Mouse (Mus musculus) kidney, postnatal 14 days (tissue): ENCODE results near the gene Lca5.

Experiments used
- DNase-seq: peaks from one replicate; pipeline ENCODE4 v3.0.0; 2022; ENCODE audit warnings: mixed read lengths

Lca5 gene

DNA sequence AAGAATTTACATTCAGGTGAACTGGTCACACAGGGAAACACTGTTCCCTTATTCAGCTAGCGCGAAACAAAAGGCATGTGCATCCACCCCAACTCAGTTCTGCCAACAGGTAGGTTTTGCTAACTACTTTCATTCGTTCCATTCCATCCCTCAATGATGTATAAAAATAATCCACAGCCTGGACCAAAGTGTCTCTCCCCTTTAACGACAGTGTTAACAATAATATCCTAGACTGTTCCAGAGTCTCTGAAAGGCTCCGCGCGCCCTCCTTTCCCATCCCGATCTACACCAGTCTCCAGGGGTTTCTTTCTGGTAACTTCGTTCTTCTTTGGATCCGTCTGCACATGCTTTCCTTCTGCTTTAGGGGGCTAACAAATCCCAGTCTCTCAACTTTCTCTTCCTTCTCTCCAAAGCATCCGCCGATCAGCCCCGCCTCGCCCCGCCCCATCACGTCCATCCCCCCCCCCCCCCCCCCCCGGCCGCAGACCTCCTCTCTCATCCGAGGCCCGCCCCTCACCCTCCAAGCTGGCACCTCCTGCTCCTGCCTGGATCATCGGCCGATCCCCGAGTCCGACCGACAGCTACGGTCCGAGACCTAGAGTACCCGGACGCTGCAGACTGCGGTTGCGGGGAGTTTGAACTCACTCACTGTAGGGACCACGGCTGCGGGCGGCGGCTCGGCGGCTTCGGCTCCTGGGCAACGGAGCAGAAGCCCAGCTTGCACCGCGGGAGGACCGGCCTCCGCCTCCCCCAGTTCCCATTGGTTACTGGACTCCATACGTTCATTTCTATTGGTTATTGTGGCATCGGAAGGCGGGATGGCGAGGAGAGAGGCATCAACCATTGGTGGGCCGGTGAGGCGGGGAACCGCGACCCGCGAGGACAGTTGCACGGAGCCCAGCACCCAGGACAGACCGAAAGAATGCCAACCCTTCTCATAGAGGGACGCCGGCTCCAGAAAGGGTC lies at the start of gene Lca5:
TSS of gene Lca5 (minus strand) at position 736 of the 966 bp plus-strand sequence.
- DNase-seq: peak; percentile 95

DNA sequence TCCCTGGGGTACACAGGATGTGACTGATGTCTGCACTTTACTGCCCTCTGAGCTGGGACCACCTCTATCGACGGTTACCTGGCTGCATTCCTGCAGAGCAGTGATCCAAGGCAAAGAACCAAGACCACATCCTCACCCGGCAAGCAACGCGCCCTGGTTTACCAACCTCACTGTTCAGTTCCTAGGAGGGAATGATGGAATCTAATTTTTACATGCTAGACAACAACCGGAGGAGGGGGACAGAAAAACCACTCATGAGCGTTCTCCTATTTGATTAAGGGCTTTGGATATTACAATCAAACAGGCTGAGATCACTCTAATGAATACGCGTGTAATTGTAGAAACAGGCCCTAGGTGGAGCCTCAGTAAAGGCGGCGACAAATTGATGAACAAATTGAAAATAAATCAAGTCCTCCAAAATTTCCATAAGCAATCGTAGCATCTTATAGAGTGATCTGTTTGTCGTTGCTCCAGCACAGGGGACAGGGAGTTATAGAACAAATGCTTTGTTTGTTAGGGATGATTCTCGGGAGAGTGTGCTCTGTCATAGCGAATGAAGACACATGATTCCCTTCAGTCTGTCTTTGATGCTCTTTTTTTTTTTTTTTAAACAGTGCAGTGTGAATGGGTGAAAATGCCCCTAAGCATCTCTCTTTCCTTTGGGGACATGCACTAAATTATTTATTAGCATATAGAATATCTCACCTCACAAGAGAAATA lies 47.7 kb upstream of the Lca5 start:
- DNase-seq: peak; percentile 18

DNA sequence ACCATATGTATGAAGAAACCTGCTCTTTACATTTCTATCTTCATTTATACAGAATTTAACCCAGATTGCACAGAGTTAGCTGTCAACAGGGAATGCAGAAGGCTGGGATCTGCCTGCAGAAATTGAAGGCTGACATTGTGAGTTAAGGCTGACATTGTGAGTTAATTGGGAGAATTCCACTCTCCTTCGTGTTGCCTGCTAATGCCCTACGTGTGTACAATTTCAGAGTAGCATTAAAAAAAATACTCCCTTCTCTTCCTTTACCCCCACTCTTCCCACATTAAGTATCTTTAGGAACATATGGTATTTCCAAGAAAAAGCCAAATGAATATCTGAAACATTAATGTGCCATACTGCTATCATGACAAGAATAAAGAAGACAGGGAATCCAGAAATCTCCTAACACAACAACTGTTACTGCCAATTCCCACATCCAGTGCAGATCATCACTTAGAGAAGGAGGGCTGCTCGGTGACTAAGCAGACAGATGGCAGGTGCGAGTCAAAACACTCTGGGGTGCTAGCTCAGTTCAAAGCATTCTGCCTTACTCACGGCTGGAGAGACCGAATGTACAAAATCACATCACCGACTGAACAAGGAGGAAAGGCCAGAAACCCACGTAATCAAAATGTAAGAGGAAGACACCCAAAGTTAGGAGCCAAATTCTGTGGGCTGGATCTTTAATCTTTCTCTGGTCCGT lies 47.0 kb upstream of the Lca5 start:
- no peak for DNase-seq

DNA sequence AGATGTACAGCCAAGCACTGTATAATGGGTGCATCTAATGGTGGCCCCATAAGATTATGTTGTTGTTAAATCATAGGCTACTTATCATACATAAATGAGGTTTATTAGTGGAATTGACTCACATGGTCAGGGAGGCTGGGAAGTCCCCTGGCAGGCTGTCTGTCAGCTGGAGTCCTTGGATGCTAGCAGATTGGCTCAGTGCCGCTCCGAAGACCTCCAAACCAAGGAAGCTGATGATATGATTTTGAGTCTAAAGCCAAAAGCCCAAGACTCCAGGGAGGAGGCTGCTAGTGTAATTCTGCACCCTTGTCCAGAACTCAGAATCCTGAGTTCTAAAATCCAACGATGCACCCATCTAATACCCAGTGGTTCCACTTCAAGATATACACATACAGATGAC lies 45.0 kb upstream of the Lca5 start:
- DNase-seq: no peak

DNA sequence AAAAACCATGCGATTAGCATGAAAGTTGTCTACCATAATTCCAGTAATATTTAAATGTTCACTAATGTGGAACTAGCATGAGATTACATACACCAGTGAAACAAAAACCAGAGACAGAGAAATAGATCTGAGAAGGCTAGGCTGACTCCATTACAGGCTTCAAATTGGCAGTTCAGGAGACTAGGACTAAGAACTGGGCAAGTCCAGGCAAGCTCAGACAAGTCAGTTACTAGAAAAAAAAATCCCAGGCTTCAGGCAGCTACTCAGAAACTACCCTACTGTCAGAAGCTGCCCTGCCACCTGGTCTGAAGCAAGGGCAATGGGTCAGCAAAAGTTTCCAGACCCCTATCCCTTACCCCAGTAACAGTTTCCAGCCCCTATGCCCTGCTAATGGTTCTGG lies 44.4 kb upstream of the Lca5 start:
- no peak for DNase-seq

DNA sequence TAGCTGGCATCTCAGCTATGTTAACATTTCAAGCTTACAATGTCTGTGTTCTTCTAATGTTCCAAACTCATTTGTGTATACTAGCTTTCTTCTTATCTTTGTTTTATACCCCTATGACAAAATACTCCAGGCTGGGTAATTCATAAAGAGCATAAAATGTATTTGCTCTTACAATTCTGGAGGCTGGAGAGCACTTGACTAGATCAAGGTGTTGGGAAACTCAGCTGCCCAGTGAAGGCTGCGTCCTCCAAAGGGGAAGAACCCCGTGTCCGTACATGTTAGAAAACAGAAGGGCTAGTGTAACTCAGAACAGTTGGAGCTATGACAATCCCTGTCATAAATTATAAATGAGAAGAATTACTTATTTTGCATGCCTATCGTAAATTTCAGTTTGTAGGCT lies 42.5 kb upstream of the Lca5 start:
- no peak for DNase-seq

DNA sequence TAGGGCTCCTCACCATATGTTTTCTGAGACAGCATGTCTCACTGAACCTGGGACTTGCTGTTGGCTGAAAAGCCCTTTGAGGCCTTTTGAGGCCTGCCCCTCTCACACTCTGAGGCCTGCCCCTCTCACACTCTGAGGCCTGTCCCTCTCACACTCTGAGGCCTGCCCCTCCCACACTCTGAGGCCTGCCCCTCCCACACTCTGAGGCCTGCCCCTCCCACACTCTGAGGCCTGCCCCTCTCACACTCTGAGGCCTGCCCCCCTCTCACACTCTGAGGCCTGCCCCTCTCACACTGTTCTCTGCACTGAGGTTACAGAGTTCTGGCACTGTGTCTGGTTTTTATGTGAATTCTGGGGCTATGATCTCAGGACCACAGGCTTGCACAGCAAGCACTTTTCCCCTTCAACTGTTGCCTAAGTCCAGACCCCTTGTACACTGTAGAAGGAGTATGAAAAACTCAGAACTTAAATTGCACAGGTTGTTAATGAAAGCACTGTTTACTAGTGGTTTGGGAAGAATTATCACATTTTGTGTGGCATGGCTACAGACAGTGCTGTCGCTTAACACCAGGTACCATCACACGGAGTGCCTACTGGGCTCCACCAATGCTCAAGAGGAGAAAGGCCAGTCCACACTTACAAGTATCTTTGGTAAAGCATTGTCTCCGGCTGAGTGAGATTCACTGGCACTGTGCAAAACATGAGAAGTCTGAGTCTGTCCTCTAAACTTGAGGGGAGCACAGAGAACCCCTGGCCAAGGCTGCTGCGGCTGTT lies 41.4 kb upstream of the Lca5 start:
- DNase-seq: no peak

DNA sequence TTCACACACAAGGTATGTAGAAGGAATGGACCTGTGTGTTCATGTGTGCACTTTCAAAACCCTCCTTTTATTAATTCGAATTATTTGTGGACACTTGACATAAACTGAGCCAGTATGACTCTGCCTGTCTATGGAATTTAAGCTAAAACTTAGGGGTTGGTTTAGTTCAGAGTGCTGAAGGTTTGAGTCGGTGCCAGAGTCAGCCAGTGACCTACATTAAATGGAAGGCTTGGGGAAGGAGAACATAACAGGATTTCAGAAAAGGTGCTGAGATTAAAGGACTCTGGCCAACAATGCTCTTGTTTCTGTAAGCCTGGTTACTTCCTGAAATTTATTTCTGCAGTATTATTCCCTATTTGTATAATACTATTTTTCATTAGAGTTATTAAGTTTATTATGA lies 28.9 kb upstream of the Lca5 start:
- DNase-seq: no peak

DNA sequence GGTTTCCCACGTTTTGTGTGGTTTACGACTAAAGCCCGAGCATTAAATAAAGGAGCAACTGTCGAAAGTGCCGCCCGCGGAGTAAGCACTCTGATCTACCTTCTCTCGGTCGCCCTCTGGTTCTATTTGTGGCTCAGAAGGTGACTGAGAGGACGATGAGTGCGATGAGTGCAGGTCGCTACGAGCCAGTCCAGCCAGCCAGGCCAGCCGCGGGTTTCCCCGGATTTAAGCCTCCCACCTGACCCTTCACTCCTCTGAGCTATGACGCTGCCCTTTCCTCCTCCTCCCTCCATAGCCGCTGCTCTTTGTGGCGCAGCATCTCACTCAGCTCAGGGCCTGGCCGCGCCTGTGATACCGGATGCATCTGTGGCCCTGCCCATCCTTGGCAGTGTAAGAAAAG lies 6.8 kb upstream of the Lca5 start:
- DNase-seq: peak; percentile 73

DNA sequence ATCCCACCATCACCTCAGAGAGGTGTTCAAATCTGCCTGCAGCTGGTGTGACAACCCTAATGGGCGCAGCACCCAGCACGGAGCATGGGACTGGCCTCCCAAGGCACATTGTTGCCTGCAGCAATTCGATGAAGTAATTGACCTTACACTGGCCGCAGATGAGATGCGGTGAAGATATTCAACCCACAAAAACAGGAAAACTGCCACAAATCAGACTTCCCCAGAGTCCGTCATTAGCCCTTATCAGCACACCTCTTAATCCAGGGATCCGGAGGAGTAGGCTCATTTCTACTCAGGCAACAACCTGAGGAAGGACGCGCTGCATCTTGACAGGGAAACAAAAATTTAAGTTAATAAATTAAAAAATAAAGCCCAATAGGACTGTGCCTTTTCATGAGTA lies 6.2 kb upstream of the Lca5 start:
- DNase-seq: no peak

DNA sequence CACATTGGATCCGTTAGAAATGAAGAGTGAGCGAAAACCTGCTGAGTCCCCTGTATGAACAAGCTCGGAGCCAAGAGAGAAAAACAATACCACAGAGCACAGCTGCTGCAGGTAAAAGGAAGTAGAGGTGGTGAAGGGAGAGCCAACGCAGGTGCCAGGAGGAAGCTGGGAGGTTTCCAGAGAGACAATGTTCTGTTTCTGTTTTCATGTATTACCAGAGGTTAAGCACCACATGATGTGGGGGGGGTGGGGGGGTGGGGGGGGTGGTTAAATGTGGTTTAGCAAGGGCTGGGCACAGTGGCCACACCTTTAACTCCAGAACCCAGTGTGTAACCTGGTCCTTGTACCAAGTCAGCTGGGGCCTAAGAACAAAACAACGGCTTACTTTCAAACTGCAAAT lies 3.3 kb downstream of the Lca5 start:
- no peak for DNase-seq

DNA sequence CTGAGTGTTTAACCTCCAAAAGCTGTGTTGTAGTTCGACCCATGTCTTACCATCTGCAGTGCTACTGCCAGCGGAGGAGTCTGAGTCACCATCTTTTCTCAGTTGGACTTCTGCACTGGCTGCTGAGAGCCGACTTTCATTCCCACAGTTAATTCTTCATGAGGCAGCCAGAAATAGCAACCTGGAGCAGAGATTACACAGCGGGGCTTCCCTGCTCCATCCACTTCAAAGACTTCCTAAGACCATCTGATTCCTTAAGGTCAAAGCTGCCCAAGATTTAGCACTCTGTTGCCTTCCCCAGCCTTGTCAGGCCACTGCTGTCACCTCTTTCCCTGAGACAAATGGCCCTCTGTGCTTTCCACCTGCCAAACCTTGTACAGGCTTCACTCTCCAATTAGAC lies 6.4 kb downstream of the Lca5 start:
- DNase-seq: no peak

DNA sequence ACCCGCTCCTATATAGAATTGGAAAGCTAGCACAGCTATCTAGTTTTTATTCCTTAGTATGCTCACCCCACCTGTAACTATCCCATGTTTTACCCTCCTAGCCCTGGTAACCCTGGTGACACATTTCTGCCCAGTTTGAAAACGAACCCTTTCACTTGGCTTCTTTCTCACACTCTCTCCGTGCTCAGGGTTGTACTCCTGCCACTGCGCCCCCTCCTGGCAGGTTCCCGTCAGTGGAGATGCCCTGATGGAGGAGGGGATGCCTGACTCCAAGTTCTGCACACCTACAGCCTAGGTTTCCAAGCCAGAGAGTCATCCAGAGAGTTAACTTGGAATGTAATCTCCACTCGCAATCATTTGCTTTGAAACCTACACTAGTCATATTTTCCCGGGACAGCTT lies 7.3 kb downstream of the Lca5 start:
- no peak for DNase-seq

DNA sequence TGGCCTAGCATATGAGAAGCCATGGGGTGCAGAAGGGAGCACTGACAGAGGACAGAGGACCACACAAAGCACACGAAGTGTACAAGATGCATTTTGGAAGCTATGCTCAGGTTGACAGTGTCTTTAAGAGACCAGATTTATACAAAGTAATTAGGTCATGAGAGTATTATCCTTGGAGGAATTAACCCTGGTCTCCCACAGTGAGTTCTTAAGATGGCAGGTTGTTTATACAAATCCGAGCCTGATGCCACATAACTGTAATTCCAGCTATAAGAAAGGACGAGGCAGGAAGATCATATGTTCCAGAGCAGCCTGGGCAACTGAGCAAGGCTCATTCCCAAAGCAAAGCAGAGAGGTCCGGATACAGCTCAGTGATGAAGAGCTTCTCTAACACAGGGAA lies 13.0 kb downstream of the Lca5 start:
- DNase-seq: no peak

DNA sequence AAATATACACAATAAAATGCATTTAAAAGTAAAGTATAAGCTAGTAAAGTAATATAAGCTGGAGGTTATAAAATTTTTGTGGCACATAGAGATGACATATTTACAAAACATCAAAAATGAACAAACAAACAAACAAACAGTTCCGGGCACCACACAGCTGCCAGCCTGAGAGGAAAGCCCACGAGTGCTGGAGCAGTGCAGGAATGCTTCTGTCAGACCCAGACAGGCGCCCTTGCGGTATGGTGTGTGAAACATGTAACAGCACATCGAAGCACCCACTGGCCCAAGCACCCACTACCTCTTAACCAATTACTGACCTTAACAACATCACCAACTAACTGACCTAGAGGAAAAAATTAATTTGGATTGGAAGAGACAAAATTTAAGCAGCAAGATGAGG lies 22.0 kb downstream of the Lca5 start:
- DNase-seq: no peak

DNA sequence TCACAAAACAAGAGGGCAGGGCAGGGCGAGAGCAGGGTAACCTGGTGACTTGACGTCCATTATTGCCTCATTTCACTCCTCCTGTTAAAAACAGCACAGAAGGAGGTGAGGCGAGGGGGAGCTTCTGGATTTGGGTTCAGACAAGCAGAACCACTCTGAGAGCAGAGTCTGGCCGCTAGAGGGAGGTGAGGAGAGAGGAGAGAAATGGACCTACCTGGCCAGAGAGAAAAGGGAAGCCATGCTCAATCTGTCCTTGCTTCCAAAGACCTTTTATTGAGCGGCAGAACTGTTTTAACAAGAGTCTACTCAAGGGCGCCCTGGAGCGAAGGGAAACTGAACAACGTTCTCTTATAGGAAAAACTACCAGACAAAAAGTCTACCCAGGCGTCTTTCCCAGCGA lies 27.9 kb downstream of the Lca5 start:
- DNase-seq: peak; percentile 23

DNA sequence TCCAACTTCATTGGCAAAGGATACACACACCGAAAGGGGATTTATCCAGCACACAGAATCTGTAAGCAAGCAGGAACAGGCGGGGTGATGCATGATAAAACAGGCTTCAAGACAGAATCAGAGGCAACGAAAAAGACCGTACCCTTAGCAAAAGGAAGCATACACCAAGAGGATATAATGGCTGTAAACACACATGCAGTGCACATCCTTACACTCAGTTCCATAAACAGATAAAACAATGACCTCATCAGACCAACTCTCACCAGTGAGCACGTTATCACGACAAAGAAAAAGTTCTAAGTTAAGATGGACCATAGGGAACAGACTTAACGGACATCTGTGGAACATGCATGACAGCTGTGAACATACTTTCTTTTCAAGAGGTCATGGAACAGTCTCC lies 35.8 kb downstream of the Lca5 start:
- DNase-seq: no peak

DNA sequence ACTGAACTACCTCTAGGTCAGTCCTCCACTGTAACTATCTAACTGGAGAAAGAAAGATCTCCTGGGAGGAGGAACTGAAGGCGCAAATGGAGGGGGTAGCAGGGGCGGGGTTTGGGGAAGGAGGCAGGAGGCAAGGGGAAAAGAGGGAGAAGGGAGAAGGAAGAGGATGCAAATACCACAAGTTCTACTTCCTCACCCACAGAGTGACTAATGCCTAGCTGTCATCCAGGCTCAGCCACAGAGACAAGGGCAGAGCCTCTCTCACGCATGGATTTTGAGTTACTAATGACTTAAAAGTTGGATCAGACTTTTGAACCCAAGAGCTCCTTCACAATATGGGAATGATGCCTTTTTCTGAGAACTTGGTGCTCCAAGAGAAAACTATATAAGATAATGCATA lies 40.1 kb downstream of the Lca5 start:
- no peak for DNase-seq

DNA sequence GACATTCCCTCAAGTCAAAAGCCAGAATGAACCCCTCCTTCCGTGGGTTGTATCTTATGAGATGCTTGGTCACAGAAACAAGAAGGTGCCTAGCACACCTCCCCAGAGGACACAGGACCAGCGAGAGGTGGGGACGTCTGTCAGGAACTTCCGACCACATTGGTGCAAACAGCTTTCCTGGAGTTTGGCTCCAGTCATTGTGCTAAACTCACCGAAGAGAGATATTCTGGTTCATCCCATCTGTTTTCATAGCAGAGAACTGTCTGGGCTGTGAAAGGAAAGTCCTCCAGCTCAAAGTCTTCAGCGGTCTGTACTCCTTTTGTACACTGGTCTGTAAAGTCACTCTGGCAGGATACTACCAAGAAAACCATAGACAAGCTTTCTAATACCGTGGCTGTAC lies 41.5 kb downstream of the Lca5 start:
- no peak for DNase-seq

DNA sequence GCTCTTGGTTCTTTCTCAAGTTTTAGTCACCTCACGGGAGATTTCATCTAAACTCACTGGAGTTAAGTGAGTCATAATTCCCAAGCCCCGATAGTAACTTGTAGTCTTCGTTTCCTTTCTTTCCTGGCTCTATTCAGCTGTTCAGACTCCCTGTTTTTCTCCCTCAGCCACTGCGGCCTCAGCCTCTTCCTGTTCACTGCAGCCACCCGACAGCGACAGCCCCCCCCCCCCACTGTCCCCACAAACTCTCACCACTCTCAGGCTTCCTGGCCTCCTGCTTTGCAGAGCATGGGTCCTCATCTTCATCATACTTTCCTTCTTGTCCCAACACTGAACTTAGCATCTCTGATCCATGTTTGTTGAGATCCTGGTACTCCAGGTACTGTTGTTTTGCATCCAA lies 42.7 kb downstream of the Lca5 start:
- no peak for DNase-seq

DNA sequence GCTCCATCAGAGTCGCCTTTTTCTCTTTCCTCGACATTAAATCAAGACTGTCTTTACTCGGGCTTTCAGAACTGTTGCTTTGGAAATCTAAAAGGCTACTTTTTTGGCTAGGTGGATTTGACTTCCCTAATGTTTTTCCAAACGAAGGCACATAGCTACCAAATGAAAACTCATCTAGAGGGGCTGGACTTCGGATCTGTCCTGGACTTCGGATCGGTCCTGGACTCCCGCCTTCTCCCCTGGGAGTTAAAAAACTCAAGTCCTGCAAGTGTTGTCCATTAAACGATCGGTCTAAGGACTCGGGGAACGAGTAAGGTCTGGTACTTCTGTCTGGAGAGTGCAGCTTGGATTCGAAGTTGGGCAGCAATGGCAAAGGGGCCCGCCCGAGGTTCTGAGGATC lies 45.5 kb downstream of the Lca5 start:
- no peak for DNase-seq

DNA sequence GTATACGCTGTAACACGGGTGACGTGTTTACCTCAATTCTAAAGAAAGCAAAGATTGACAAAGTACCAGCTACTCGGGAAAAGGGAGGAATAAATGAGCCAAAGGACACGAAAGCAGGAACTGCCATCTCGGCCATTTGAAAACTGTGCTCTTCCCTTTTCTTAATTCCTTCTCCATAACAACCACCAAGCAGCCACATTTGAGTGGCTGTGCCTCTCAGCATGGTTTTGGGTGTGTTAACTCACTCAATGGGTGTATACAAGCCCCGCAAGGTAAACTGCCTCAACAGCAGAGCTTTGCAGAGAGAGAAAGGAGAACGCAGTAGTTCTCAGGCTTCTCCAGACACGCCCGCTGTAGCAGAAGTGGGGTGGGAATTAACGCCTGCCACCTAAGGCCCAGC lies 48.9 kb downstream of the Lca5 start:
- DNase-seq: no peak

DNA sequence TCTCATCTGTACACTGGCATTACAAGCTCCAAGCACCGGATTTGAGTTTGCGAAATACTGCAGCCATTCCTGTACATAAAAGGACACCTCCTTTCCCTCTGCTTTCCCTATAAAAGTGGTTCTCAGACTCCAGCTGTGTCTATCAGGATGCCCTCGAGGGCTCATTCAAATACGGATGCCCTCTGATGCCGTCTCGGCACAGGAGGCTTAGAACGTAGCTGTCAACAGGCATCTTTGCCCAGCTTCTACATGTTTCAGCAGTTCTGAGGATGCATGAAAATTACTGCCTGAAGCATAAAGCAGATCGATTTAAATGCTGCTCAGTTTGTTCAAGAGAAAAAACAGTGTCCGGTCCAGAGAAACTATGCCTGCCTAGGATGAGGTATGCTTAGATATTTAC lies 51.4 kb downstream of the Lca5 start:
- DNase-seq: no peak
